Mouse (Mus musculus) heart, embryonic 10.5 days (tissue): Measurements from ENCODE around the gene Scn4b. TPM values are rescaled to one million over a fixed set of nuclear protein-coding genes. Genes with fewer than 3 reads are reported as not detected.
A peak's percentile ranks its signal among the peaks of the same experiment; 100 is the strongest.

Experiments
- DNase-seq: peaks from one replicate; pipeline ENCODE4 v3.0.0-alpha.2; 2017; ENCODE audit warnings: low spot score
- H3K27ac ChIP-seq: fragments of 300-500 bp; sonication (generic); 2 replicates; pipeline ENCODE4 v1.5.1; 2016; ENCODE audit warnings: mild to moderate bottlenecking
- H3K27me3 ChIP-seq: fragments of 300-500 bp; sonication (generic); 2 replicates; pipeline ENCODE4 v1.6.1; 2016; ENCODE audit warnings: mild to moderate bottlenecking; ENCODE audit not compliant: poor library complexity, insufficient read depth, severe bottlenecking
- H3K36me3 ChIP-seq: fragments of 300-500 bp; sonication (generic); 2 replicates; pipeline ENCODE4 v1.6.1; 2016; ENCODE audit warnings: mild to moderate bottlenecking, moderate library complexity
- H3K4me1 ChIP-seq: fragments of 300-500 bp; sonication (generic); 2 replicates; pipeline ENCODE4 v1.6.1; 2016; ENCODE audit warnings: mild to moderate bottlenecking
- H3K4me3 ChIP-seq: fragments of 300-500 bp; sonication (generic); 2 replicates; pipeline ENCODE4 v1.5.1; 2016; ENCODE audit warnings: mild to moderate bottlenecking, moderate library complexity
- H3K9me3 ChIP-seq: fragments of 300-500 bp; sonication (generic); 2 replicates; pipeline ENCODE4 v1.6.1; 2016; ENCODE audit warnings: mild to moderate bottlenecking, moderate library complexity
- WGBS: fragments of 180-500 bp; shearing (Covaris S2); methylation state at CpG from one replicate; pipeline ENCODE4 v1.1.7; 2016; 5-methylcytosine and 5-hydroxymethylcytosine counted together
- polyA plus RNA-seq: library from polyadenylated mRNA; unstranded; fragments of >200 nt; fragmentation: Nextera tagmentation; extraction: Ambion mirVana; gene quantifications from 2 replicates; pipeline ENCODE4 v1.2.1, GENCODE M21; 2016

Gene Scn4b
- 1.9 and 2.7 TPM in 2 replicates for polyA plus RNA-seq

DNA sequence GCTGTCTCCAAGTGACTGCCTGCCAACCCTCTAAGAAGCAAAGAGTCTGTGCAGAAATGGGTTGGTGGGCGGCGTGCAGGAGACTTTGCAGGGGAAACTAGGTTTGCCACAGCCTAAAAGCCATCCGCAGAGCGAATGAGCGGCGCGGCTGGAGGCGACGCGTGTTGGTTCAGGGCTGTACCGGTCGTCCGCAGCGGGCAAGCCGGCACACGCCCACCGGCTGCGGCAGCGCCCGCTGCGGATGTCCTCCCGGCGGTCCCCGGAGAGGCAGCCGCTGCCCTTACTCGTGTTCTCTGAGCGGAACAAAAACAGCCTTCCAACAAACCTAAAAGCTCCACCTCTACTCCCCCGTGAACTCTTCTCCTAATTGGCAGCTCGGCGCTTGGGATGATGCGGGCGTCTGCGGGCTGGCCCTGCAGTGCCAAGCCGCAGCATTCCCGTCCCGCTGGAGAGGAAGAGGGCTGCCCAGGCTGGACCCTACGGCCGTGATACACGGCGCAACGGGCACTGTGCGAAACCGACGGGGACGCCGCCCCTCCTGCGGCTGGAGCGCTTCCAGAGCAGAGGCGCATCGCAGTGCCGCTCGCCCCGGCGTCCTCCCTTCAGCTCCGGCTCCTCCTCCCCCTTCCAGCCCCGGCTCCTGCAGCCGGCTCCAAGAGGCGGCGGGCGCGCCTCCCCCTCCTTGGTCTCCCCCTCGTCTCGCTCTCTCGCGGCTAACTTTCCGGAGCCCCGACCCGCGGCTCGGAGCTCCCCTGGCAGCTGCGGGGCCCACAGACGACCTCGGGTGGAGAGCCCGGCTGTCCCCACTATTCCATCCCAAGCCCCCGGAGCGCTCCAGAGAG, at the start of gene Scn4b:
Gene Scn4b, plus strand, starts transcription at position 205 of the 842 bp plus-strand sequence.
- peaks cover 78% of the 10 kb centered on the region for H3K4me1 ChIP-seq
- H3K36me3 ChIP-seq: no peaks in the 10 kb centered on the region
- H3K27me3 ChIP-seq: peaks cover 79% of the 10 kb centered on the region
- peak within 1 kb of the TSS; percentile 69 for H3K4me3 ChIP-seq
- no peaks in the 10 kb centered on the region for H3K9me3 ChIP-seq
- peak within 1 kb of the TSS; percentile 86 for H3K27ac ChIP-seq
- no peak for DNase-seq
- WGBS: under 1% methylated on average over 75 of the region's 76 CpGs

DNA sequence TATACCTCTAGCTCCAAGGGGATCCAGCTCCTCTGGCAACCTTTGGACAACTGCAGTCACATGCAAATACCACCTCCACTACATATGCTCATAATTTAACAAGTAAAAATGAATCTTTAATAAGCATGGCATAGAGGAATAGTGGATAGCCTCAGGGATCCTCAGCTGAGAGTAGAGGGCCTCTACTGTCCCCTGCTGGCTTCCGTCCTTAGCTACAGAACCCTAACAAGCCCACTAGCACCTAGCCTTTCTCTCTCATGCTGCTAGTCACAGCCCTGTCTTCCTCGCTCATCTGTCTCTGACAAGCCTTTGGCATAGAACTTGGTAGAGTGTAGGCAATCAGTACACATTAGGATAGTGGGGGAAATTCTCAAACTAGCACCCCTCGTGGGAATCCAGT, 47.4 kb upstream of the Scn4b start:
- Histone ChIP-seq H3K27ac (no peak overlapping the region), H3K36me3 (no peaks in the 10 kb centered on the region), H3K27me3 (peaks cover 15% of the 10 kb centered on the region; the same call in 1 of the 2 replicates), H3K4me3 (no peak overlapping the region), H3K9me3 (no peaks in the 10 kb centered on the region), H3K4me1 (no peaks in the 10 kb centered on the region; the same call in 1 of the 2 replicates)
- no peak for DNase-seq
- 68% methylated on average over 3 of the region's 3 CpGs for WGBS

DNA sequence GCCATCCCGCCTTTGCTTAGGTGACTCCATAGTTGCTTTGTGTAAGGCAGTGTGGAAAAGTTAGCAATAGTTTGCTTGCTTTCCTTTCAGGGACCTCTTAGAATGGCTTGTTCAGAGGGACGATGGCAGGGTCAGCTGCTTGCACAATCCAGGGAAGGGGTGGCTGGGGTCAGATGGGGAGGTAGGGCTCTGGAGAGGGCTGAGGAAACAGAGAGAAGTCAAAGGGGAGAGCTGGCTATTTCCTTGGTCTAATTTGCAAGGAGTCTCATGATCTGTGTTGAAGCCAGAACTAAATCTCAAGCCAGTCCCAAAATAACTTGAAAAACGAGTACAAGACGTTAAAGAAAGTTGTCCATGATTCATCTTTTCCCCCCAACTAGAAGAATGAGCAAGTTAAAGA, 45.6 kb upstream of the Scn4b start:
- H3K27ac ChIP-seq: peak overlapping the region; percentile 69
- no peak for DNase-seq
- no peaks in the 10 kb centered on the region; the same call in 1 of the 2 replicates for H3K4me1 ChIP-seq
- peaks cover 17% of the 10 kb centered on the region for H3K27me3 ChIP-seq
- no peaks in the 10 kb centered on the region for H3K9me3 ChIP-seq
- H3K36me3 ChIP-seq: no peaks in the 10 kb centered on the region
- 53% methylated on average over 4 of the region's 4 CpGs for WGBS
- no peak overlapping the region for H3K4me3 ChIP-seq

DNA sequence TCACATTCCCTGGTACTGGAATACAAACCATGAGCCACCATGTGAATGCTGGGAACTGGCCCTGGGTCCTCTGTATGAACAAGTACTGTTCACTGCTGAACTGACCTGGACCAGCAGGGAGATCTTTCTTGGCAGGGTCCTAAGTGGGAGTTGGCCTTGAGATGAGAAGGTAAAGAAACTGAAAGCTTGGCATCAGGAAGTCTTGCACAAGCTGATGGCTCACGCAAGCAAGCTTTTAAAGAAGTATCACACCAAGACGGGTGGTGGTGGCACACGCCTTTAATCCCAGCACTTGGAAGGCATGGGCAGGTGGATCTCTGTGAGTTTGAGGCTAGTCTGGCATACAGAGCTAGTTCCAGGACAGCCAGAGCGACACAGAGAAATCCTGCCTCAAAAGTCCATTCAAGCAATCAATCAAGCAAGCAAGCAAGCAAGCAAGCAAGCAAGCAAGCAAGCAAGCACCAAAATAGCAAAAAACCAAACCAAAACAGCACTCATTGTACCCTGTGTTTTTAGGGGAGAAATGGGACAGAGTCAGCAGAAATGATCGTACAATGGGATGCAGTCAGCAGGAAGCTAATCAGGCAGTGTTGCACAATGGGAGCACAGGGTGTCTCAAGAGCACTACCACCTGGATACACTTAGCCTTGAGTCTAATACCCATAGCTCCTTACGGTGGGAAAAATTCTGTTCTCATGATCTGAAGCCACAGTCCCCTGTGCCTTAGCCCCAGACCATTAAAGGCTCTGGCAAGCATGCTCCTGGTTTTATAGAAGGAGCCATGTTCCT, 42.9 kb upstream of the Scn4b start:
- no peaks in the 10 kb centered on the region for H3K9me3 ChIP-seq
- H3K4me1 ChIP-seq: no peaks in the 10 kb centered on the region; the same call in 1 of the 2 replicates
- H3K36me3 ChIP-seq: no peaks in the 10 kb centered on the region
- 75% methylated on average over 6 of the region's 6 CpGs for WGBS
- H3K4me3 ChIP-seq: no peak overlapping the region
- H3K27ac ChIP-seq: no peak overlapping the region
- no peak for DNase-seq
- H3K27me3 ChIP-seq: peaks cover 23% of the 10 kb centered on the region

DNA sequence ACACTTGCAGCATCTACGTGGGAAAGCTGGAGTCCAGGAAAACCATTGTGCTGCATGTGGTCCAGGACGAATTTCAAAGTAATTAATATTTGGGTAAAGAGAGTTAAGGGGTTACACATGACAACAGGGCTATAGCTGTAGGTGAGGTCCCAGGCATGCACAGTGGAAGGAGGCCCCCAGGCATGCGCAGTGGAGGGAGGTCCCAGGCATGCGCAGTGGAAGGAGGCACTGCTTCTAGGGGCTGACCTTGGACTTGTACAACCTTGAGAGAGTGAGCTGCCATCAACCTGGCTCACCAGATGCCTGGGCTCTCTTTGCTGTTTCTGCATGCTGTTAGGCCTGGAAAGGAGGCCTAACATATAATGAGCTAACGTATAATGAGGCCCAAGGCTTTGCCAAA, 40.3 kb upstream of the Scn4b start:
- peaks cover 4% of the 10 kb centered on the region for H3K4me1 ChIP-seq
- DNase-seq: no peak
- H3K27me3 ChIP-seq: peaks cover 23% of the 10 kb centered on the region
- H3K36me3 ChIP-seq: no peaks in the 10 kb centered on the region
- no peak overlapping the region for H3K4me3 ChIP-seq
- H3K9me3 ChIP-seq: no peaks in the 10 kb centered on the region
- 79% methylated on average over 5 of the region's 5 CpGs for WGBS
- H3K27ac ChIP-seq: no peak overlapping the region

DNA sequence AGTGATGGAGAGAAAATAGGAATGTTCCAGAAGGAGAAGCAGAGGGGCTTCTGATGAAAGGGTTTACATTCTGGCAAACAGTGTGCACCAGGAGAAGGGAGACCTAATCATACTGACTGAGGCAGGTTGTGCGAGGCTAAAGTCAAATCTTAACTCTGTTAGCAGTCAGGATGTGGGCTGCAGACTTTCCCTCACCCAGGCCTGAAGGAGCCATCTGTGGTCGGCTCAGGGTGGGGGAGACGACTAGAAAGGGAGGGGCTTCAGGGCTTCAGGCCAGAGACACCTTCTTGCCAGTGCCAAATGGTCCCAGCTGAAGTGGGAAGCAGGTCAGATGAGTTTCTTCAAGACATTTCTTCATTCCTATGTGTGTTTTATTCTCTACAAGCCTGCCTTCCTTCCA, 39.8 kb upstream of the Scn4b start:
- 27% methylated on average over 3 of the region's 3 CpGs for WGBS
- H3K4me3 ChIP-seq: no peak overlapping the region
- DNase-seq: no peak
- H3K27me3 ChIP-seq: peaks cover 23% of the 10 kb centered on the region
- no peak overlapping the region for H3K27ac ChIP-seq
- H3K4me1 ChIP-seq: peaks cover 9% of the 10 kb centered on the region
- no peaks in the 10 kb centered on the region for H3K36me3 ChIP-seq
- H3K9me3 ChIP-seq: no peaks in the 10 kb centered on the region

DNA sequence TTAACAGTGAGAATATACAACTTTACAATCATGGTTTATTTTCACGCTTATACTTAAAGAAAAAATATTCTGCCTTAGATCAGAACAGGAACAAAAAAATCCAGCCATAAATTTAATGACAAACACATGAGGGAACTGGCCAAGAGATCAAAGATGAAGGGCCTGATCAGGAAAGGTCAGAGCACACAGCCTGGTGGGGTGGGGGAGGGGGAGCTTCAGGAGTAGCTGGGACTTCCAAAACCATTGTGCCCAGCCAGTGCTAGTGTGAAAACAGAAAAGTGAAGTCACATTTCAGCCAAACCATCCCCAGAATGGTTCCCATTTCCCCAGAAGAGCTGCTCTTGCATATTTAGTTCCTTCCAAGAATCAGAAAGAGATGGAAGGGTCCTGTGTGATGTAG, 35.7 kb upstream of the Scn4b start:
- no peak for DNase-seq
- 88% methylated on average over 1 of the region's 1 CpGs for WGBS
- Histone ChIP-seq H3K9me3 (no peaks in the 10 kb centered on the region), H3K4me3 (no peak overlapping the region), H3K27me3 (0 out of 2 replicates have a peak, but pooled peaks cover 8% of the 10 kb centered on the region), H3K4me1 (peaks cover 18% of the 10 kb centered on the region), H3K36me3 (no peaks in the 10 kb centered on the region), H3K27ac (no peak overlapping the region)

DNA sequence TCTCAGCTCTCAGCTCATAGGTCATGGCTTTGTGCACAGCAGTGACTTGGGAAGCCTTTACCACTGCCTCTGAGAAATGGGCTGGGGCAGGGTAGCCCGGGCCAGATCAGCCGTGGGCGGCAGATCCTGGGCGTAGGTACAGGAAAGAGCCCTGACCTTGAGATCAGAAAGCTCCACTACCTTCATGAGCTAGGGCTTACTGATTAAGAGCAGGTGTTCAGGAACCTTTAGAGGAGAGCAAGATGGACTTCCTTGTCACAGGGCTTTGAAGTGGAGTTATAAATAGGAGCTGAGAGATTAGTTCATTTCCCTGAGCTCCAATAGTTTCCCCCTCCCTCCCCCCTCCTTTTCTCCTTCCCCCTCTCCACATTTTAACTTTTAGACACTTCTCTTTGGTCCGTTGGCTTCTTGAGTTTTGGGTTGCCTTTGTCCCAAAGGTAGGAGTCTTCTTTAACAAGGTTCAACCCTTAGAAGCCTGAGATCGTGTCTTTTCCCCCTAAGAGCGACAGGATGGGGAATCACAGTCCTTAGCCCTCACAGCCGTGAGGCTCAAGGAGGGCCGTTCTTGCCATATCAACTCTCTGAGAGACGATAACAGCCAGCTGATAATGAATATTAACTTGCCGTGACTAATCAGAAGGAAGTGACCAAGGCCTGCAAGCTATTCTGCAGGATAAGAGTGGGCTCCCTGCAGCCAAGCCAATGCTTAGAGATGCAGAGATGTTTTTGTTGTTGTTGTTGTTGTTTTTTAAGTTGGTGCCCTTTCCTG, 34.8 kb upstream of the Scn4b start:
- 0 out of 2 replicates have a peak, but pooled peaks cover 7% of the 10 kb centered on the region for H3K27me3 ChIP-seq
- WGBS: 29% methylated on average over 11 of the region's 11 CpGs
- 0 out of 2 replicates have a peak overlapping the region, but pooled peaks have one; percentile 5 for H3K4me3 ChIP-seq
- peaks cover 18% of the 10 kb centered on the region for H3K4me1 ChIP-seq
- H3K36me3 ChIP-seq: no peaks in the 10 kb centered on the region
- peak overlapping the region; percentile 65; the same call in 1 of the 2 replicates for H3K27ac ChIP-seq
- no peak for DNase-seq
- H3K9me3 ChIP-seq: no peaks in the 10 kb centered on the region

DNA sequence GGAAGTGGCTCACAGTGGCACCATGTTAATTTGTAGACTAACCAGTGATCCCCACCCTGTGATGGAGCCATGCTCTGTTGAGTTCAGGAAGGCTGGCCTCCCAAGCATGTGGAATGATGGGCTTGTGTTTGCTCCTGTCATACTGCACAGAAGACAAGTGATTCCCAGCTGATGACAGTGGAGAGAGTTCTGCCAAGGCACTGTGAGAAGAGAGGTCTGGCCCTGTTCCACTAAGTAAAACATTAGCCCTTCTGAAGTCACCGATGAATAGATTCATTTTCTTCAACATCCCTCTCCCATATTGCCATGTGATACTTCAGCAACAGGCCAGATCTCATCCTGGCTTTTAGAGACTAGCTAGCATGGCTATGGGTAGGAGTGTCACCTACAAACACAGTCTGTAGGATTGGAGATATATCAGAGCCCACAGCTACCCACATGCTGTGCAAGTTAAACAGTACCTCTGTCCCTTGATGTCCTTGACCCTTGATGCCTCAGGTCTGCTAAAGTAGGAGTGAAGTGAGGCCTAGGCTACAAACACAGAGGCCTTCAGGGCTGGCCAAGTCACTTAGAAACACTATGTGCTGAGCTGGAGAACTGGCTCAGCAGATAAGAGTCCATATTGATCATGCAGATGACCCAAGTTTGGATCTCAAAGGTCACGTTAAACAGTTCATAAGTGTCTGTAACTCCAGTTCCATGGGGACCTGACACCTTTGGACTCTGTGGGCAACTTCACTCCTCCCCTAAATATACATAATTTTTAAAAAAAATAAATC, 32.4 kb upstream of the Scn4b start:
- WGBS: 84% methylated on average over 2 of the region's 2 CpGs
- no peak for DNase-seq
- H3K4me1 ChIP-seq: peaks cover 18% of the 10 kb centered on the region
- H3K9me3 ChIP-seq: no peaks in the 10 kb centered on the region
- no peaks in the 10 kb centered on the region for H3K36me3 ChIP-seq
- no peak overlapping the region for H3K4me3 ChIP-seq
- no peak overlapping the region for H3K27ac ChIP-seq
- no peaks in the 10 kb centered on the region for H3K27me3 ChIP-seq

DNA sequence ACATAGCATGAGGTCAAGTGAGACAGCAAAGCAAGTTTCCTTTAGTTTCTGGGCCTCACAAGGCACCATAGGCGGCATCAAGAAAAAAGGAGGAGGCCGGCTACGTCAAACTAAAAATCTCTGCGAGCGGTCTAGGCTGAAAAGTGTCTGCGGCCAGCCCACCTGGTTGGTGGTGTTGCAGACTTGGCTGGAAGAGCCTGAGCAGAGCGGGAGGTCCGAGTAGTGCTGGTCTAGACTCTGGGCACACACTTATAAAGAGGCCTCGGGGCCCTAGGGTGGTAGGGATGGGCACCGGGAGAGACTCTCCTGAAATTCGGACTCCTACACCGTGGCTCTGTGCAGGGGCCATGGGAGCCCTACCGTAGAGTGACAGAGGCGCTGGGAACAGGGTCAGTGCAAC, 22.5 kb upstream of the Scn4b start:
- H3K27ac ChIP-seq: peak overlapping the region; percentile 64
- H3K27me3 ChIP-seq: peaks cover 11% of the 10 kb centered on the region; the same call in 1 of the 2 replicates
- peak overlapping the region; percentile 51 for H3K4me3 ChIP-seq
- no peaks in the 10 kb centered on the region for H3K36me3 ChIP-seq
- H3K9me3 ChIP-seq: no peaks in the 10 kb centered on the region
- peaks cover 20% of the 10 kb centered on the region for H3K4me1 ChIP-seq
- WGBS: 7% methylated on average over 14 of the region's 14 CpGs
- DNase-seq: no peak

DNA sequence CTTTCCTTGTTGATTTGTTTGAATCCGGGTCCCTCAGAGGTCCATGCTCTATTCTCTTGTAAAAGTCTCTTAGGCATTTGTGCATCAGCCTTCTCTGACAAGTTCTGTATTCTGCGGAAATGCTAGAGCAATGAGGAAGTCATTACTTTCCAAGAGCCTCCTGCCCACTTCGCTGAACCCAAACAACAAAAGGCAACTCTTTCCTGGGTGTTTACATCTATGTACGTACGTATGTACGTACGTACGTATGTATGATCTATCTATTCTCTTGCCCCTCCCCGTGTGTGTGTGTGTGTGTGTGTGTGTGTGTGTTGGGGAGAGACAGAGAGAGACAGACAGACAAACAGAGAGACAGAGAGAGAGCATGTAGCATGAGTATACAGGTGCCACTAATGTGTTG, 21.4 kb upstream of the Scn4b start:
- no peaks in the 10 kb centered on the region for H3K36me3 ChIP-seq
- H3K9me3 ChIP-seq: no peaks in the 10 kb centered on the region
- H3K27ac ChIP-seq: no peak overlapping the region
- 67% methylated on average over 9 of the region's 9 CpGs for WGBS
- peaks cover 14% of the 10 kb centered on the region; the same call in 1 of the 2 replicates for H3K27me3 ChIP-seq
- H3K4me3 ChIP-seq: no peak overlapping the region
- no peak for DNase-seq
- H3K4me1 ChIP-seq: peaks cover 20% of the 10 kb centered on the region
